Mouse (Mus musculus) midbrain, embryonic 14.5 days (tissue): Measurements from ENCODE around the gene Usp21. TPM values are rescaled to one million over a fixed set of nuclear protein-coding genes. Genes with fewer than 3 reads are reported as not detected.

Experiments
- ATAC-seq: fragments of 200-750 bp; cut with Nextera tagmentation; 2 replicates; pipeline ENCODE4 v1.8.0; 2017; ENCODE audit warnings: moderate number of reproducible peaks, moderate library complexity; ENCODE audit not compliant: low FRiP score, low TSS enrichment
- DNase-seq: peaks from one replicate; pipeline ENCODE4 v3.0.0-alpha.2; 2015
- H3K27ac ChIP-seq: fragments of 300-500 bp; sonication (generic); replicated peaks from 2 replicates; pipeline ENCODE4 v1.5.1; 2014; ENCODE audit warnings: mild to moderate bottlenecking, low read depth, low read length, moderate library complexity
- H3K27me3 ChIP-seq: fragments of 300-500 bp; sonication (generic); 2 replicates; pipeline ENCODE4 v1.6.1; 2014; ENCODE audit warnings: low read length, control low read depth, mixed read lengths; ENCODE audit not compliant: control insufficient read depth, insufficient read depth
- H3K36me3 ChIP-seq: fragments of 300-500 bp; sonication (generic); 2 replicates; pipeline ENCODE4 v1.6.1; 2014; ENCODE audit warnings: low read length, control low read depth; ENCODE audit not compliant: control insufficient read depth, insufficient read depth
- H3K4me1 ChIP-seq: fragments of 300-500 bp; sonication (generic); 2 replicates; pipeline ENCODE4 v1.6.1; 2014; ENCODE audit warnings: mild to moderate bottlenecking, antibody characterized with exemption, low read length, control low read depth; ENCODE audit not compliant: control insufficient read depth, insufficient read depth
- H3K4me2 ChIP-seq: fragments of 300-500 bp; sonication (generic); 2 replicates; pipeline ENCODE4 v1.6.1; 2014; ENCODE audit warnings: mild to moderate bottlenecking, low read length, moderate library complexity
- H3K4me3 ChIP-seq: fragments of 300-500 bp; sonication (generic); replicated peaks from 2 replicates; pipeline ENCODE4 v1.5.1; 2014; ENCODE audit warnings: low read depth, low read length
- H3K9ac ChIP-seq: fragments of 300-500 bp; sonication (generic); replicated peaks from 2 replicates; pipeline ENCODE4 v1.6.1; 2014; ENCODE audit warnings: mild to moderate bottlenecking, low read length, moderate library complexity
- H3K9me3 ChIP-seq: fragments of 300-500 bp; sonication (generic); 2 replicates; pipeline ENCODE4 v1.6.1; 2016; ENCODE audit warnings: low read length, control low read depth, mixed read lengths; ENCODE audit not compliant: control insufficient read depth
- WGBS: fragments of 180-500 bp; shearing (Covaris S2); extraction: QIAGEN DNeasy Blood & Tissue Kit; methylation state at CpG from one replicate; pipeline ENCODE4 v1.1.7; 2014; 5-methylcytosine and 5-hydroxymethylcytosine counted together
- polyA plus RNA-seq: library from polyadenylated mRNA; unstranded; fragments of >200 nt; fragmentation: Nextera tagmentation; extraction: Ambion mirVana; gene quantifications from 2 replicates; pipeline ENCODE4 v1.2.1, GENCODE M21; 2014

Gene Usp21
- polyA plus RNA-seq, 1 experiment from 2014 or later, result 92.6 TPM

- Histone ChIP-seq H3K27me3 (0 out of 2 replicates have a peak, but pooled peaks cover 9% of the 10 kb centered on the region), H3K4me3 (peak overlapping the region; percentile 76), H3K9me3 (no peaks in the 10 kb centered on the region), H3K36me3 (peaks cover 17% of the 10 kb centered on the region), H3K4me2 (peak overlapping the region; percentile 74), H3K27ac (no peak overlapping the region), H3K4me1 (peaks cover 9% of the 10 kb centered on the region), H3K9ac (no peak overlapping the region)
- DNase-seq (no peak), ATAC-seq (no peak)
- 88% methylated on average over 3 of the region's 3 CpGs for WGBS
Measured at GRCm38 (mm10) chr1:171293351-171293750, 5.6 kb upstream of the Usp21 start.

- peaks cover 45% of the 10 kb centered on the region for H3K36me3 ChIP-seq
- 0 out of 2 replicates have a peak overlapping the region, but pooled peaks have one; percentile 99 for H3K9ac ChIP-seq
- 67% methylated on average over 4 of the region's 4 CpGs for WGBS
- no peaks in the 10 kb centered on the region for H3K9me3 ChIP-seq
- no peak for ATAC-seq
- H3K4me2 ChIP-seq, result peak overlapping the region; percentile 65
- DNase-seq, result no peak
- H3K27ac ChIP-seq, result peak overlapping the region; percentile 98; the same call in 1 of the 2 replicates
- H3K4me3 ChIP-seq, result peak overlapping the region; percentile 92
- no peaks in the 10 kb centered on the region for H3K27me3 ChIP-seq
- peaks cover 11% of the 10 kb centered on the region for H3K4me1 ChIP-seq
Measured at GRCm38 (mm10) chr1:171288328-171288727, 537 bp upstream of the Usp21 start.

- no peaks in the 10 kb centered on the region for H3K9me3 ChIP-seq
- WGBS, result 92% methylated on average over 19 of the region's 19 CpGs
- no peaks in the 10 kb centered on the region for H3K27me3 ChIP-seq
- DNase-seq, result no peak
- H3K4me1 ChIP-seq, result peaks cover 9% of the 10 kb centered on the region
- H3K27ac ChIP-seq, result no peak overlapping the region
- H3K4me3 ChIP-seq, result peak overlapping the region; percentile 92
- ATAC-seq, result no peak
- H3K4me2 ChIP-seq, result peak overlapping the region; percentile 65
- no peak overlapping the region for H3K9ac ChIP-seq
- H3K36me3 ChIP-seq, result peaks cover 57% of the 10 kb centered on the region
Measured at GRCm38 (mm10) chr1:171286517-171286916, 1.3 kb downstream of the Usp21 start.

GRCm38 (mm10) chr1:171285096-171285892 lies 2.5 kb downstream of the Usp21 start:
- DNase-seq (no peak), ATAC-seq (no peak)
- H3K27me3 ChIP-seq, result no peaks in the 10 kb centered on the region
- H3K36me3 ChIP-seq, result peaks cover 57% of the 10 kb centered on the region
- WGBS, result 92% methylated on average over 20 of the region's 20 CpGs
- no peaks in the 10 kb centered on the region for H3K9me3 ChIP-seq
- no peak overlapping the region for H3K4me3 ChIP-seq
- H3K9ac ChIP-seq, result no peak overlapping the region
- H3K27ac ChIP-seq, result no peak overlapping the region
- H3K4me1 ChIP-seq, result peaks cover 12% of the 10 kb centered on the region
- no peak overlapping the region for H3K4me2 ChIP-seq

- H3K36me3 ChIP-seq, result peaks cover 51% of the 10 kb centered on the region
- peaks cover 16% of the 10 kb centered on the region for H3K4me1 ChIP-seq
- H3K27me3 ChIP-seq, result no peaks in the 10 kb centered on the region
- WGBS, result 94% methylated on average over 15 of the region's 15 CpGs
- no peak overlapping the region for H3K9ac ChIP-seq
- H3K4me3 ChIP-seq, result no peak overlapping the region
- H3K4me2 ChIP-seq, result no peak overlapping the region
- H3K9me3 ChIP-seq, result no peaks in the 10 kb centered on the region
- ATAC-seq (no peak), DNase-seq (no peak)
- H3K27ac ChIP-seq, result no peak overlapping the region
Measured at GRCm38 (mm10) chr1:171284491-171284890, 3.3 kb downstream of the Usp21 start.

GRCm38 (mm10) chr1:171283188-171284160 lies 4.3 kb downstream of the Usp21 start:
- H3K27me3 ChIP-seq, result no peaks in the 10 kb centered on the region
- H3K9ac ChIP-seq, result no peak overlapping the region
- ATAC-seq, result no peak
- H3K4me1 ChIP-seq, result peaks cover 16% of the 10 kb centered on the region
- no peak overlapping the region for H3K4me2 ChIP-seq
- peaks cover 47% of the 10 kb centered on the region for H3K36me3 ChIP-seq
- WGBS, result 92% methylated on average over 18 of the region's 18 CpGs
- DNase-seq, result no peak
- H3K9me3 ChIP-seq, result no peaks in the 10 kb centered on the region
- H3K4me3 ChIP-seq, result no peak overlapping the region
- no peak overlapping the region for H3K27ac ChIP-seq

- H3K4me3 ChIP-seq, result no peak overlapping the region
- H3K36me3 ChIP-seq, result peaks cover 56% of the 10 kb centered on the region
- H3K9me3 ChIP-seq, result no peaks in the 10 kb centered on the region
- H3K27ac ChIP-seq, result no peak overlapping the region
- H3K4me1 ChIP-seq, result peaks cover 11% of the 10 kb centered on the region
- ATAC-seq, result no peak
- no peak overlapping the region for H3K4me2 ChIP-seq
- WGBS, result 80% methylated on average over 18 of the region's 18 CpGs
- H3K9ac ChIP-seq, result no peak overlapping the region
- no peak for DNase-seq
- H3K27me3 ChIP-seq, result no peaks in the 10 kb centered on the region
Measured at GRCm38 (mm10) chr1:171282086-171282805, 5.5 kb downstream of the Usp21 start.

- H3K27me3 ChIP-seq, result no peaks in the 10 kb centered on the region
- peak overlapping the region; percentile 67 for H3K4me3 ChIP-seq
- DNase-seq (peak; percentile 75), ATAC-seq (peak; percentile 39)
- H3K27ac ChIP-seq, result peak overlapping the region; percentile 46
- 1% methylated on average over 10 of the region's 10 CpGs for WGBS
- peak overlapping the region; percentile 57 for H3K4me2 ChIP-seq
- H3K36me3 ChIP-seq, result peaks cover 63% of the 10 kb centered on the region
- H3K4me1 ChIP-seq, result peaks cover 7% of the 10 kb centered on the region
- no peaks in the 10 kb centered on the region for H3K9me3 ChIP-seq
- H3K9ac ChIP-seq, result peak overlapping the region; percentile 29; the same call in 1 of the 2 replicates
Measured at GRCm38 (mm10) chr1:171281528-171281923, 6.3 kb downstream of the Usp21 start.
